Mouse (Mus musculus) heart, embryonic 12.5 days (tissue): ENCODE results near the gene Ireb2. TPM values are rescaled to one million over a fixed set of nuclear protein-coding genes. Genes with fewer than 3 reads are reported as not detected.
"Not testable (repeated sequence)": the region's sequence is repeated elsewhere in the genome, so short reads cannot be mapped to it uniquely, and the experiment has no call there.

Source experiments
- ATAC-seq: fragments of 200-750 bp; cut with Nextera tagmentation; 2 replicates; pipeline ENCODE4 v1.8.0; 2017; ENCODE audit warnings: moderate TSS enrichment, moderate library complexity; ENCODE audit not compliant: insufficient number of reproducible peaks, low FRiP score
- H3K27ac ChIP-seq: fragments of 300-500 bp; sonication (generic); 2 replicates; pipeline ENCODE4 v1.5.1; 2016; ENCODE audit warnings: mild to moderate bottlenecking, moderate library complexity; ENCODE audit not compliant: poor library complexity, severe bottlenecking
- H3K27me3 ChIP-seq: fragments of 300-500 bp; sonication (generic); replicated peaks from 2 replicates; pipeline ENCODE4 v1.6.1; 2016; ENCODE audit warnings: mild to moderate bottlenecking, moderate library complexity
- H3K36me3 ChIP-seq: fragments of 300-500 bp; sonication (generic); 2 replicates; pipeline ENCODE4 v1.6.1; 2016; ENCODE audit warnings: mild to moderate bottlenecking, moderate library complexity
- H3K4me1 ChIP-seq: fragments of 300-500 bp; sonication (generic); replicated peaks from 2 replicates; pipeline ENCODE4 v1.6.1; 2016; ENCODE audit warnings: mild to moderate bottlenecking
- H3K4me2 ChIP-seq: fragments of 300-500 bp; sonication (generic); 2 replicates; pipeline ENCODE4 v1.6.1; 2016; ENCODE audit warnings: mild to moderate bottlenecking, moderate library complexity
- H3K4me3 ChIP-seq: fragments of 300-500 bp; sonication (generic); 2 replicates; pipeline ENCODE4 v1.5.1; 2016; ENCODE audit warnings: mild to moderate bottlenecking
- H3K9ac ChIP-seq: fragments of 300-500 bp; sonication (generic); 2 replicates; pipeline ENCODE4 v1.6.1; 2016; ENCODE audit warnings: mild to moderate bottlenecking, moderate library complexity
- H3K9me3 ChIP-seq: fragments of 300-500 bp; sonication (generic); replicated peaks from 2 replicates; pipeline ENCODE4 v1.6.1; 2016; ENCODE audit warnings: mild to moderate bottlenecking, moderate library complexity
- WGBS: fragments of 180-500 bp; shearing (Covaris S2); methylation state at CpG from one replicate; pipeline ENCODE4 v1.1.7; 2016; 5-methylcytosine and 5-hydroxymethylcytosine counted together
- polyA plus RNA-seq: library from polyadenylated mRNA; unstranded; fragments of >200 nt; fragmentation: Nextera tagmentation; extraction: Ambion mirVana; gene quantifications from 2 replicates; pipeline ENCODE4 v1.2.1, GENCODE M21; 2016

Ireb2 gene
- polyA plus RNA-seq = 36.0 and 37.1 TPM in 2 replicates

DNA sequence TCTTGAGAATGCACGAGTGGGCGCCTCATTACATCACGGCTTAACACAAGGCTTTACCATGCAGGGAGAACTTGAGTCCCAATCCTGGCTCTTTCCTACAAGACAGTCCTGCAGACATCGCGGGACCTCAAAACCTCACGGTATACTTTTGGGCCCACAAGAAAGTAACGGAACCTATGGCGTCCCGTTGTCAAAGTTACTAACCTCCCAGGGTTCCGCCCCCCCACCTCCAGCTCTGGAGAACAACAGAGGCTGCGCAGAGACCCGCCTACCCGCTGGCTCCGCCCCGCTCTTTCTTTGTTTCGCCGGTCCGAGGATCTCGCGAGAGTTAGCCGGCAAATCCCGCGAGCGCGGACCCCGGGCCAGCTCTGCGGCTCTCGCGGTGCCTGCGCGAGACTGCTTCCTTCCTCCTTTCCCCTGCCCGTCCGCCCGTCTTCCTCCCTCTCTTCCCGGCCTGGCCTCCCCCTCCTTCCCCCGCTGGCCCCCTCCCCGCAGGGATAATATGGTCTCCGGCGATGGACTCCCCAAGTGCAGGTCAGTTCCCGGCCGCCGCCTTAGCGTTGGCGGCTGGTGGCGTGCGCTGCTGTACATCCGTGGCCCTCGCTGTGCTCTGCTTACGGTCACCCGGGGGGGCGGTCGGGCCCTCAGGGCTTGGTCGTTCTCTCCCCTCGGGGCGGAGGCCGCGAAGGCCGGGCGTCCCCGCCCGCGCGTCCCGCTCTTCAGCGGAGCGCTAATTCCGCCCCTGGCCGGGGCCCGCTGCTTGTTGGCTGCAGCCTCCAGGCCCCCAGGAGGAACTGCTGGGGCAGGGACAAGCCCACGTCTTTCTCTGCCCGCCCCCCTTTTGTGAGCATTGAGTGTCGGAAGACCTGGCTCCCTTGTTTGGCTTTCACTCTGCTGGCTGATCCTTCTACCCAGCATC, at the start of gene Ireb2:
Ireb2 (plus strand) TSS at position 427 of the 919 bp plus-strand sequence.
- under 1% methylated on average over 72 of the region's 72 CpGs for WGBS
- ATAC-seq = peak; percentile 98
- Histone ChIP-seq H3K9me3 (no peaks in the 10 kb centered on the region), H3K9ac (peak within 1 kb of the TSS; percentile 96), H3K27ac (peak within 1 kb of the TSS; percentile 89), H3K27me3 (no peaks in the 10 kb centered on the region), H3K4me3 (peak within 1 kb of the TSS; percentile 79), H3K36me3 (peaks cover 26% of the 10 kb centered on the region), H3K4me1 (peaks cover 5% of the 10 kb centered on the region), H3K4me2 (peak within 1 kb of the TSS; percentile 73)

DNA sequence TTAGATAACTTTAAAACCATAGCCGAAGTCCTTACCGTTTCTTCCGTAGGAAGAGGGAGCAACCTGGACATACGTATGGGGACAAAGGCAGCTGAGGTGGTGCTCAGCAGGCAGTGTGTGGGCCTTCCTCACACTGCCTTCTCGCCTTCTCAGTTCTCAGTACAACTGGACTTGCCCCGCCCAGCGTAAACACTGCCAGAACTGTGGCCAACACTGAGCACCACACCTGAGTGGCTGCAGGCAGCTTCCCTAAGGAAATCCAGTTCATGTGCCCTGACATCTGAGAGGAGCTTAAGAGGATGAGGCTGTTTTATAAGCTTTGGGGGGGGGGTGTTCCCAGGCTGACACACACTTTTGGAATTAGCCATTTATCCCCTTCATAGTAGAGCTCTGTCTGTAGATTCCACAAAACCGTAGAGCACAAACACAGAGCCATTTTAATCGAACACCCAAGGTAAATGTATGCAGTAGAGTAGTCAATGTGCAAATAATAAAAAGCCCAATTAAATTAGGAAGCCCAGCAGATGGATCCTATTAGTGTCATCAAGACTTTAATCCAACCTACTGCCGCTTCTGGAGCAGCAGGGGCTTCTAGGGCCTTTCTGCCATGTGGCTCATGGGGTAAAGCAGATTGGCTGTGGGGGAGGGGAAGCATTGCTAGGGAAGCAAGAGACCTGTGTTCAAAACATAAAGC, 46.9 kb upstream of the Ireb2 start:
- no peak for ATAC-seq
- 69% methylated on average over 10 of the region's 10 CpGs for WGBS
- H3K36me3 ChIP-seq = no peaks in the 10 kb centered on the region
- no peaks in the 10 kb centered on the region for H3K9me3 ChIP-seq
- H3K27me3 ChIP-seq = peaks cover 18% of the 10 kb centered on the region
- H3K9ac ChIP-seq = no peak overlapping the region
- no peaks in the 10 kb centered on the region for H3K4me1 ChIP-seq
- no peak overlapping the region for H3K4me3 ChIP-seq
- H3K4me2 ChIP-seq = no peak overlapping the region
- no peak overlapping the region for H3K27ac ChIP-seq

DNA sequence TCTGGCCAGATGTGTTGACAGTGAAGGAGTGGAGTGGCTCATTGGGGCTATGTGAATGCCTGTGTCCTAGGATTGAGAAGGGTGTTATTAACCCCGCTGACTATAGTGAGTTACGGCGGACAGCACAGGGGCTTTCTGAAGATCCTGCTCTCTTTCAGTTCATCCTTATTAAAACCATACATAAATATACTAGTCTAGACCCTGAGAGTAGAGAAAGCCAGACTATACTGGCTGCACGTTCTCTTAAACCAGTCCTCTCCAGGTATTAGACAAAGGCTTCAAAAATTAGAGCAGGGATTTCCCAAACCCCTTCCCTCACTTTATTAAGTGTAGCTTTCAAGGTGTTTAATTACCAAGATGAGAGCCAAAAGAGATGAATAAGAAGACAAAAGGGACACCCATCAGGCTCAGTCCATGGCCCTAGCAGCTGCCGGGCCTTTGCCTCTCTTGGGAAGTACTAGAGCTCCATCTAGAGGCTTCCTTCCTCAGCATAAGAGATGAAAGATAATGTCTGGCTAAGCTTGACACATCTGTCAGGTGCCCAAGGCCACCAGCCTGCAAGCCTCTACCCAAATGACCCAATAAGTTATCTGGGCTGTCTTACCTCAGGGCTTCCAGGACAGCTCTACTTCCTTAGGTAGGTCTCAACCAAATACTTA, 42.0 kb upstream of the Ireb2 start:
- ATAC-seq = no peak
- no peak overlapping the region for H3K4me2 ChIP-seq
- H3K36me3 ChIP-seq = no peaks in the 10 kb centered on the region
- WGBS = 56% methylated on average over 5 of the region's 5 CpGs
- H3K27ac ChIP-seq = no peak overlapping the region
- H3K9me3 ChIP-seq = no peaks in the 10 kb centered on the region
- no peak overlapping the region for H3K4me3 ChIP-seq
- no peak overlapping the region for H3K9ac ChIP-seq
- peaks cover 18% of the 10 kb centered on the region for H3K27me3 ChIP-seq
- H3K4me1 ChIP-seq = no peaks in the 10 kb centered on the region

DNA sequence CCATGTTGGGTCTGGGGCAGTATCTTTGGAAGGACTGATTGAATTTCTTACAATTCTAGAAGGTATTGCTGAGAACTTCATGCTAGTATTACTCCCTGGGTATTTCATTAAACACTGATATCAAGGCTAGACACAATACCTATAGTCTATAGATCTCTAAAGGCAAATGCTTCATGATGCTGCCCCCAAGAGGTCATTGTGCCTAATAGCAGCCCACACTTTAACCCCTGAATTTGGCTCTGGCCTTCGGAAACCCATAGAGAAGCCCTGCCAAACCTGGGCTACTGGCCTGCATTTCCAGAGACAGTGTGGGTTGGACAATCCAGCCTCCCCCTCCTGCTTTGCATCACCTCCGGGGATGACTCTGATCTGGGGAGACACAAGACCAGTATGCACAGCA, 33.8 kb upstream of the Ireb2 start:
- H3K27ac ChIP-seq = no peak overlapping the region
- no peaks in the 10 kb centered on the region for H3K4me1 ChIP-seq
- no peak for ATAC-seq
- no peak overlapping the region for H3K4me2 ChIP-seq
- no peak overlapping the region for H3K4me3 ChIP-seq
- WGBS = 44% methylated on average over 2 of the region's 2 CpGs
- H3K9ac ChIP-seq = no peak overlapping the region
- H3K9me3 ChIP-seq = no peaks in the 10 kb centered on the region
- no peaks in the 10 kb centered on the region for H3K27me3 ChIP-seq
- no peaks in the 10 kb centered on the region for H3K36me3 ChIP-seq

DNA sequence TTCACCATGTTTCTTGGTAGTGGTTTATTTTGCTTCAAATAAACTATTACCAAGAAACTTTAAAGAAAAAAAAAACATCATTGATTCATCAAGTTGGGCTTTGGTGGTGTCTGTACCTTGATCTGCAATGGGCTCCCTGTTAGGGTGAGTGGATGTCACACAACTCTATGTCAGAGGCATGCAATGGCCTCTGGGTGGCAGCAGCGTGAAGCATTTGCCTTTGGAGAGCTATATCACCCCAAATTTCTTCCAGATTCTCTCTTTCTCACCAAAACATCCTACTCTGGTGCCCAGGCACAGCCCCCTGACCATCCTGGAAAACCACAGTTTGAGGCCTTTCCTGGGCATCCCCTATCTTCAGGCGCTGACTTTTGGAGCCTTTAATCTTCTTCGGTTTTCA, 33.0 kb upstream of the Ireb2 start:
- no peak overlapping the region for H3K27ac ChIP-seq
- H3K27me3 ChIP-seq = no peaks in the 10 kb centered on the region
- no peaks in the 10 kb centered on the region for H3K9me3 ChIP-seq
- no peak overlapping the region for H3K9ac ChIP-seq
- H3K4me3 ChIP-seq = no peak overlapping the region
- WGBS = 41% methylated on average over 3 of the region's 3 CpGs
- no peaks in the 10 kb centered on the region for H3K4me1 ChIP-seq
- ATAC-seq = no peak
- no peak overlapping the region for H3K4me2 ChIP-seq
- H3K36me3 ChIP-seq = no peaks in the 10 kb centered on the region

DNA sequence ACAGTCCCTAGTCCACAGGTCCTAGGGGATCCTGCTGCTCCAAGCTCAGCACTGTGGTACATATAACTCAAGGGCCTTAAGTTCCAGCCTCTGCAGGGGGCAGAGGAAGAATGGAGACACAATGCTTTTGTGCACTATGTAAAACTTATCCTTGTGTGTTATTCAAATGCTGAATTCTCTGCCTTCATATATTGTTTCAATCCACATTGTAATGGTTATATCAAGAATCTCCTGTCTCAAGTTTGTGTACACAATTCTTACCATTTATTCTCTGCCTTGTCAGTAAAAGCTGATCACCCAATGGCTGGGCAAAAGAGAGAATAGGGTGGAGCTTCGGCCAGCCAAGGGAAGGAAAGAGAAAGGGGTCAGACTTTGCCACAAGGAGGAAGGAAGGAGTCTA, 29.8 kb upstream of the Ireb2 start:
- no peak for ATAC-seq
- Histone ChIP-seq H3K9ac (no peak overlapping the region), H3K4me3 (no peak overlapping the region), H3K36me3 (no peaks in the 10 kb centered on the region), H3K27me3 (no peaks in the 10 kb centered on the region), H3K9me3 (no peaks in the 10 kb centered on the region), H3K27ac (no peak overlapping the region), H3K4me2 (no peak overlapping the region), H3K4me1 (no peaks in the 10 kb centered on the region)
- WGBS = 67% methylated on average over 1 of the region's 1 CpGs

DNA sequence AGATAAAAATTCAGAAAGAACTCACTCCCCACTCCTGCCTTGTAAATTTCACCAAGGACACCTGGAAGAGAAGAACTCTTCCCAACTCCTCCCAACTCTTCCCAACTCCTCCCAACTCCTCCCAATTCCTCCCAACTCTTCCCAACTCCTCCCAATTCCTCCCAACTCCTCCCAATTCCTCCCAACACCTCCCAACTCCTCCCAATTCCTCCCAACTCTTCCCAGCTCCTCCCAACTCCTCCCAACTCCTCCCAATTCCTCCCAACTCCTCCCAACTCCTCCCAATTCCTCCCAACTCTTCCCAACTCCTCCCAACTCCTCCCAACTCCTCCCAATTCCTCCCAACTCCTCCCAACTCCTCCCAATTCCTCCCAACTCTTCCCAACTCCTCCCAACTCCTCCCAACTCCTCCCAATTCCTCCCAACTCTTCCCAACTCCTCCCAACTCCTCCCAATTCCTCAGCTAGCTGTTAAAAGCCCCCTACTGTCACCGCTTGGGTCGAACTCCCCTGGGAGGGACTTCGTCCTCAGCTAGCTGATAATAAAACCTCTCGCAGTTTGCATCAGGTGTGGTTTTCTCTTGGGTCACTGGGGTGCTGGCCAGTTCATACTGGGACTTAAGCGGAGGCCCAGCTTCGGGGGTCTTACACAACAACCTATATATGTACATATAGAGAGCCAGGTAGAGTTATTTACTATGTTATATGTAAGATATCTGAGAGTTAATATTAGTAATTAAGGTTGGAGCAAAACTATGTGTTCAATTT, 27.5 kb upstream of the Ireb2 start:
- H3K4me1 ChIP-seq = not testable (repeated sequence)

DNA sequence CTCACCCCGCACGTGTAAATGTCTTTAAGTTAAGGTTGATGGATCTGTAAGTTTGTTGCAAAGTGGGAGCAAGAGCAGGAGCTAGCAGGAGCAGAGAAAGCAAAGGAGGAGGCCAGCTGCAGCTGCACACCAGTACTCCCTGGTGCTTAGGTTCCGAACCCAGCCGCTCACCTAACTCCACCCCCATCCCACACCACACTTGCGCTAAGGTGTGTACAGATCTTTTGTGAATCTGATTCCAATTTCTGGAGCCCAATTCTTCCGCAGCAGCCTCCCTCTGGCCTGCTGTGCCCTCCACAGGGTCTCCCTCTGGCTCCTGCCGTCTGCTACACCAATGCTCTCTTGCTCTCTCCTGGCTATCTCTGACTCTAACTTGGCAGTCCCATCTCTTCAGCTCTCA, 25.8 kb upstream of the Ireb2 start:
- WGBS = 50% methylated on average over 7 of the region's 7 CpGs
- H3K4me3 ChIP-seq = no peak overlapping the region
- no peak for ATAC-seq

More for the DNA sequence above, 27.5 kb upstream of the Ireb2 start:
- H3K27me3 ChIP-seq, H3K4me2 ChIP-seq, H3K9ac ChIP-seq, H3K9me3 ChIP-seq, H3K27ac ChIP-seq, H3K4me3 ChIP-seq, ATAC-seq, H3K36me3 ChIP-seq: not testable (repeated sequence)
- WGBS = 74% methylated on average over 6 of the region's 6 CpGs

DNA sequence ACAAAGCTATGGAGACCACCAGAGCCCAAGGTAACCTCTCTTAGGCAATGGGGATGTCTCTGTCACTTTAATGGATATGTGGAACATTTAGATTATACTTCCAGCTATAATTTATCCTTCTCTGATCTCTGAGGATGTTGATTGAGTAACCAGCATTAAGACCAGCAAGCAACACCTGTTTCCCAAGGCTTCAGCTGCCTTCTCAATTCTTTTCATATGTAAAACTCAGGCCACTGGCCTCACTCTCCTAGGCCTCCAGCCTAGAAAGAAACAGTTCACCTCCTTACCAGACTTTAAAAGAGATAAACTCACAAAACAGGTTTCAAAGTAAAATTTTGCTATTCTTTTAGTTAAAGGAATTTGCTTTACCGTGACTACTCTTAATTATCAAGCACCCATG, 23.4 kb upstream of the Ireb2 start:
- no peak overlapping the region for H3K27ac ChIP-seq
- 78% methylated on average over 1 of the region's 1 CpGs for WGBS
- H3K4me3 ChIP-seq = no peak overlapping the region
- no peaks in the 10 kb centered on the region for H3K27me3 ChIP-seq
- no peaks in the 10 kb centered on the region for H3K9me3 ChIP-seq
- no peak overlapping the region for H3K9ac ChIP-seq
- no peaks in the 10 kb centered on the region for H3K4me1 ChIP-seq
- ATAC-seq = no peak
- H3K36me3 ChIP-seq = no peaks in the 10 kb centered on the region
- no peak overlapping the region for H3K4me2 ChIP-seq

More for the DNA sequence above, 25.8 kb upstream of the Ireb2 start:
- H3K36me3 ChIP-seq = no peaks in the 10 kb centered on the region
- H3K27me3 ChIP-seq = no peaks in the 10 kb centered on the region
- H3K9me3 ChIP-seq = no peaks in the 10 kb centered on the region
- H3K9ac ChIP-seq = no peak overlapping the region
- H3K4me1 ChIP-seq = no peaks in the 10 kb centered on the region
- H3K27ac ChIP-seq = no peak overlapping the region
- no peak overlapping the region for H3K4me2 ChIP-seq

DNA sequence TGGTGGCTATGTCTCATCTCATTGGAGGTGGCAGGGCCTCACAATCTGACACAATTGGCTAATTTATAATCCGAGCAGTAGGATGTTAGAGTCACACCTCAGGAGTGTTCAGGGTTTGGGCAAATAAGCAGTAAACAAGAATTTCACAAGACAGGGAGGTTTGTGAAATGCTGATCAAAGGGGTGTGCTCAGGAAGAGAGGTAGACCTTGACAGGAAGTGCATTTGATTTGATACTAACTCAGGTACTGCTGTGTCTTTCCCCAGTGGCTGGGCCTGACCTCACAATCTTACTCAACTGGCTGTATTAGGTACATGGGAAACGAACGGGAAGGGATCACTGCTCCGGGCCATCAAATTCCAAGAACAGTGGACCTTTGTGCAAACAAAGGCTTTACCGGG, 21.3 kb upstream of the Ireb2 start:
- WGBS = 82% methylated on average over 5 of the region's 5 CpGs
- no peak overlapping the region for H3K9ac ChIP-seq
- H3K4me1 ChIP-seq = no peaks in the 10 kb centered on the region
- ATAC-seq = no peak
- H3K27ac ChIP-seq = no peak overlapping the region
- no peaks in the 10 kb centered on the region for H3K9me3 ChIP-seq
- H3K4me3 ChIP-seq = no peak overlapping the region
- no peak overlapping the region for H3K4me2 ChIP-seq
- H3K27me3 ChIP-seq = no peaks in the 10 kb centered on the region
- H3K36me3 ChIP-seq = no peaks in the 10 kb centered on the region
